Mouse (Mus musculus) heart, embryonic 12.5 days (tissue): ENCODE measurements around the gene Naa16. TPM values are rescaled to one million over a fixed set of nuclear protein-coding genes. Genes with fewer than 3 reads are reported as not detected.

ENCODE experiments used
- ATAC-seq: fragments of 200-750 bp; cut with Nextera tagmentation; 2 replicates; pipeline ENCODE4 v1.8.0; 2017; ENCODE audit warnings: moderate TSS enrichment, moderate library complexity; ENCODE audit not compliant: insufficient number of reproducible peaks, low FRiP score
- H3K27ac ChIP-seq: fragments of 300-500 bp; sonication (generic); 2 replicates; pipeline ENCODE4 v1.5.1; 2016; ENCODE audit warnings: mild to moderate bottlenecking, moderate library complexity; ENCODE audit not compliant: poor library complexity, severe bottlenecking
- H3K27me3 ChIP-seq: fragments of 300-500 bp; sonication (generic); replicated peaks from 2 replicates; pipeline ENCODE4 v1.6.1; 2016; ENCODE audit warnings: mild to moderate bottlenecking, moderate library complexity
- H3K36me3 ChIP-seq: fragments of 300-500 bp; sonication (generic); 2 replicates; pipeline ENCODE4 v1.6.1; 2016; ENCODE audit warnings: mild to moderate bottlenecking, moderate library complexity
- H3K4me1 ChIP-seq: fragments of 300-500 bp; sonication (generic); replicated peaks from 2 replicates; pipeline ENCODE4 v1.6.1; 2016; ENCODE audit warnings: mild to moderate bottlenecking
- H3K4me2 ChIP-seq: fragments of 300-500 bp; sonication (generic); 2 replicates; pipeline ENCODE4 v1.6.1; 2016; ENCODE audit warnings: mild to moderate bottlenecking, moderate library complexity
- H3K4me3 ChIP-seq: fragments of 300-500 bp; sonication (generic); 2 replicates; pipeline ENCODE4 v1.5.1; 2016; ENCODE audit warnings: mild to moderate bottlenecking
- H3K9ac ChIP-seq: fragments of 300-500 bp; sonication (generic); 2 replicates; pipeline ENCODE4 v1.6.1; 2016; ENCODE audit warnings: mild to moderate bottlenecking, moderate library complexity
- H3K9me3 ChIP-seq: fragments of 300-500 bp; sonication (generic); replicated peaks from 2 replicates; pipeline ENCODE4 v1.6.1; 2016; ENCODE audit warnings: mild to moderate bottlenecking, moderate library complexity
- WGBS: fragments of 180-500 bp; shearing (Covaris S2); methylation state at CpG from one replicate; pipeline ENCODE4 v1.1.7; 2016; 5-methylcytosine and 5-hydroxymethylcytosine counted together
- polyA plus RNA-seq: library from polyadenylated mRNA; unstranded; fragments of >200 nt; fragmentation: Nextera tagmentation; extraction: Ambion mirVana; gene quantifications from 2 replicates; pipeline ENCODE4 v1.2.1, GENCODE M21; 2016

Naa16 gene
- polyA plus RNA-seq, 1 experiment from 2014 or later = 23.1 TPM

DNA sequence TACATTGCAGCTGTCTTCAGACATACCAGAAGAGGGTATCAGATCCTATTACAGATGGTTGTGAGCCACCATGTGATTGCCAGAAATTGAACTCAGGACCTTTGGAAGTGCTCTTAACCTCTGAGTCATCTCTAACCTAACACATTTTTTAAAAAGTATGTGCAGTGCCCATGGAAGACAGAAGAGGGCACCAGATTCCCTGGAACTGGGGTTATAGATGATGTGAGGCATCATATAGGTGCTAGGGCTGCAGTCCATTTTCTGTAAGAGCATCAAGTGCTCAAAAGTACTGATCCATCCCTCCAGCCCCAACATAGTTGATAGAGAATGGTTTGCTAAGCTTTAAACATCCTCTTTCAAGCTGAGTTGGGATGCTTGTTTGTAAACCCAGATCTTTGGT lies 4.0 kb upstream of the Naa16 start:
- Histone ChIP-seq H3K27ac (no peak overlapping the region), H3K4me2 (no peak overlapping the region), H3K36me3 (peaks cover under 1% of the 10 kb centered on the region; the same call in 1 of the 2 replicates), H3K27me3 (no peaks in the 10 kb centered on the region), H3K9ac (no peak overlapping the region), H3K4me3 (no peak overlapping the region), H3K4me1 (no peaks in the 10 kb centered on the region; the same call in 1 of the 2 replicates), H3K9me3 (no peaks in the 10 kb centered on the region)
- ATAC-seq = no peak

DNA sequence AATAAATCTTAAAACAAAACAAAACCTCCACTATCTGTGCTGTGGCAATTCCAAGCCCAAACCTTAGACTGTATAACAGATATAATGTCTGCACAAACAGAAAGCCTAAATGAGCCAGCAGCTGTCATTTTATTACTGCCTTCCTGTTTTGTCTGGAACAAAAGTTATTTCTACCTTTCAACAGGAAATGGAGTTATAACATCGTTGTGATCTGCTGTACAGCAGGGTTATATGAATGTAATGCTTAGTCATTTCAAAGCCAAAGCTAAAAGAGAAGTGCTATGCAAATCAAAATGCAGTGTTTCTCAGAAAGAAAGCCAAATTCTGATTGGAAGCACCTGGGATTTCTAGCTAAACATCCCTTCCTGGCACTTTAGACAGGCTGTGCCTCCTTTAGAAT lies 2.7 kb upstream of the Naa16 start:
- Histone ChIP-seq H3K4me3 (no peak overlapping the region), H3K4me2 (no peak overlapping the region), H3K9me3 (no peaks in the 10 kb centered on the region), H3K36me3 (no peaks in the 10 kb centered on the region), H3K27ac (no peak overlapping the region), H3K4me1 (peaks cover 6% of the 10 kb centered on the region), H3K9ac (no peak overlapping the region), H3K27me3 (no peaks in the 10 kb centered on the region)
- ATAC-seq = no peak
- 60% methylated on average over 1 of the region's 1 CpGs for WGBS

DNA sequence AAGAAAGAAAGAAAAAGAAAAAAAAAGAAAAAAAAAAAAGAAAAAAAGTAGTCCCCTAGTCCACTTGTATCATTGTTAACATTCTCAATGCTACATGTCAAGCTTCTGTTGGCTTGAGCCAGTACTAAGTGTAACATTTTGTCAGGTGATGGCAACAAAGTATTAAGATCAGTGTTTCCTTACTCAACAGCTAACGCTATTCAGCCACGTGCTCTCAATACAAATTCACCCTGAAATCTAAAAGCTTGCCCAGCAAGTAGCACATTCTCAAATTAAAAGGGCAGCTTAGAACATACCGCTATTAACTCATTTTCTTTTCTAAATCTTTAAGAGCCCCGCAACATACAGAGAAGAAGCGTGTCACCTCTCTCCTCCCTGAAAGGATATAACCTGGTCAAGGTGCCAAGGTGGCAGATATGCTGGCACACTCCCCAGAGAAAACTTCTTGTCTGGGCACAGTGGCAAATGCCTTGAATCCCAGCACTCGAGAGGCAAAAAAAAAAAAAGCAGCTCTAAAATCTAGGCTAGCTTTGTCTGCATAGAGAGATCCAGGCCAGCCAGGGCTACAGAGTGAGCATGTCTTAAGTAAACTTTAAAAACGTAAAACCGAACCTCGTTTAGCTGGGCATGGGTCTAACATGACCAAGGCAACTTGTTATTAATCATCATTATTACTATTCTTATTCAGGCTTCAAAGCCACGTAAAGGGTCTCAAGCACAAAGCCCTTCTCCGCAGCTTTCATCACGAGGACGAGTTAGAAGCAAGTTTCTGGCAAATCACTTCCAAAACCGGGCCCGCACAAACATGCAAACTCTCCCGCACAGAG lies 927 bp downstream of the Naa16 start:
- peak overlapping the region; percentile 83 for H3K4me2 ChIP-seq
- peak overlapping the region; percentile 98 for H3K27ac ChIP-seq
- no peak for ATAC-seq
- peak overlapping the region; percentile 78 for H3K9ac ChIP-seq
- no peaks in the 10 kb centered on the region for H3K27me3 ChIP-seq
- WGBS = 2% methylated on average over 16 of the region's 16 CpGs
- H3K36me3 ChIP-seq = peaks cover 4% of the 10 kb centered on the region
- H3K9me3 ChIP-seq = no peaks in the 10 kb centered on the region
- peak overlapping the region; percentile 66 for H3K4me3 ChIP-seq
- H3K4me1 ChIP-seq = peaks cover 6% of the 10 kb centered on the region

DNA sequence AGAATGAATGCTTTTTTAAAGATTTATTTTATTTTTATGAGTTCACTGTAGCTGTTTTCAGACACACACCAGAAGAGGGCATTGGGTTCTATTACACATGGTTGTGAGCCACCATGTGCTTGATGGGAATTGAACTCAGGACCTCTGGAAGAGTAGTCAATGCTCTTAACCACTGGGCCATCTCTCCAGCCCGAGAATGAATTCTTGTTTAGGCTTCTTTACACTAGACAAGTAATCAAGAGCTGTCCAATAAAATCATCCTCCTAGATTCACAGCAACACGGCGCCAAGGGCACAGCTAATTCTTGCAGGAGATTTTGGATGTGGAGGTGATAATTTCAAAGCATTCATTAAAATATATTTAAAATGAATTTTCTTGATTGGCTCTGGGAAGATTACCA lies 2.3 kb downstream of the Naa16 start:
- no peak overlapping the region for H3K4me2 ChIP-seq
- 87% methylated on average over 3 of the region's 3 CpGs for WGBS
- H3K4me1 ChIP-seq = peaks cover 6% of the 10 kb centered on the region
- no peak for ATAC-seq
- H3K4me3 ChIP-seq = no peak overlapping the region
- no peaks in the 10 kb centered on the region for H3K9me3 ChIP-seq
- H3K27ac ChIP-seq = no peak overlapping the region
- no peaks in the 10 kb centered on the region for H3K27me3 ChIP-seq
- peaks cover 4% of the 10 kb centered on the region for H3K36me3 ChIP-seq
- H3K9ac ChIP-seq = no peak overlapping the region

DNA sequence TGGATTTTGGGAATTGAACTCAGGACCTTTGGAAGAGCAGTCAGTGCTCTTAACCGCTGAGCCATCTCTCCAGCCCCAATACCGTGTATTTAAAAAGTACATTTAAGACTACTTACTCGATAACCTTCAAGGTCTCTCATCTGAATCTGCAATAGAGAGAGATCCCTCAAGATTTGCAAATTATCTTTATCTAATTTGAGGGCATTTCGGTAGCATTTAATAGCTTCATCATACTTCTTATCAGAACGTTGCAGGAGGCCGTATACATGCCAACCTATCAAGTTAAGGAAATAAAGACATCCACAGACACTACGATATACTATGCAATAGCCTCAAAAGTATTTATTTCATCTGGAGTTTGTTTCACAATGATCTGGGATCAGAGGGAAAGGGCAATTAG lies 7.5 kb downstream of the Naa16 start:
- Histone ChIP-seq H3K4me1 (no peaks in the 10 kb centered on the region), H3K9ac (no peak overlapping the region), H3K27ac (no peak overlapping the region), H3K4me3 (no peak overlapping the region), H3K27me3 (no peaks in the 10 kb centered on the region), H3K36me3 (peaks cover 17% of the 10 kb centered on the region), H3K9me3 (no peaks in the 10 kb centered on the region), H3K4me2 (no peak overlapping the region)
- WGBS = 92% methylated on average over 7 of the region's 7 CpGs
- no peak for ATAC-seq

DNA sequence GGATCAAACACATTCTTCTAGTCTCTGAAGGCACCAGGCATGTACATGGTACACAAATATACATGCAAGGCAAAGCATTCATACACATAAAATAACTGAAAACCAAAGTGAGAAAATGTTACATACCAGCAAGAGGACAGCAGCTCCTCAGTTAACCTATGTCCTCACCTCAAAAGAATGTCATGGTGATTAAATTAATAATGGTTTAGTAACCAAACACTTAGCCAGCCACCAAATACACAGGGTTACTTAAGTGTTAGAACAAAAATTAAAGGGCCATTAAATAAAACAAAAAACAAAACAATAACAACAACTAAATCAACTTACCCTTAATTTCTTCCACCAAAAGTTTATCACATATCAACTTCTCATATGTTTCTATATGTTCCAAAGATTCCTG lies 13.5 kb downstream of the Naa16 start:
- H3K36me3 ChIP-seq = peaks cover 29% of the 10 kb centered on the region
- H3K4me2 ChIP-seq = no peak overlapping the region
- H3K27ac ChIP-seq = no peak overlapping the region
- H3K4me3 ChIP-seq = no peak overlapping the region
- no peaks in the 10 kb centered on the region for H3K4me1 ChIP-seq
- H3K27me3 ChIP-seq = no peaks in the 10 kb centered on the region
- no peaks in the 10 kb centered on the region for H3K9me3 ChIP-seq
- no peak for ATAC-seq
- H3K9ac ChIP-seq = no peak overlapping the region

DNA sequence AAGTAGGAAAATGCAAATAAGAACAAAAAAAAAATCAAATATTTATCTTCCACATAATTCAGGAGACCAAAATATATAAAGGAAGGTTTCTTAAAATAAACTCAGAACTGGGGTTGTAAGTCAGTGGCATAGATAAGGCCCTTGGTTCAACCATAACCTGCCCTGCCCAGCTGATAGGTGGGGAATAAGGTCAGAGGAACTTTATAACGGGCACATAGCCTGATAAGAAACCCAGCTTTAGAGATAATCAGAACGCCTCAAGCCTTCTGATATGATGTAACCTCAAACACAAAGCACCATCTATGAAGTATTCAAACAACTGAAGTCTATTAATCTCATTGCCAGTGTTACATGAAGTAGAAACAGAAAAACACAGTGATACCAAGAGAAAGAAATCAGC lies 32.5 kb downstream of the Naa16 start:
- 24% methylated on average over 2 of the region's 2 CpGs for WGBS
- ATAC-seq = no peak
- H3K27ac ChIP-seq = no peak overlapping the region
- no peaks in the 10 kb centered on the region for H3K9me3 ChIP-seq
- peaks cover 48% of the 10 kb centered on the region for H3K36me3 ChIP-seq
- H3K27me3 ChIP-seq = no peaks in the 10 kb centered on the region
- no peaks in the 10 kb centered on the region for H3K4me1 ChIP-seq
- H3K4me2 ChIP-seq = no peak overlapping the region
- no peak overlapping the region for H3K9ac ChIP-seq
- no peak overlapping the region for H3K4me3 ChIP-seq

DNA sequence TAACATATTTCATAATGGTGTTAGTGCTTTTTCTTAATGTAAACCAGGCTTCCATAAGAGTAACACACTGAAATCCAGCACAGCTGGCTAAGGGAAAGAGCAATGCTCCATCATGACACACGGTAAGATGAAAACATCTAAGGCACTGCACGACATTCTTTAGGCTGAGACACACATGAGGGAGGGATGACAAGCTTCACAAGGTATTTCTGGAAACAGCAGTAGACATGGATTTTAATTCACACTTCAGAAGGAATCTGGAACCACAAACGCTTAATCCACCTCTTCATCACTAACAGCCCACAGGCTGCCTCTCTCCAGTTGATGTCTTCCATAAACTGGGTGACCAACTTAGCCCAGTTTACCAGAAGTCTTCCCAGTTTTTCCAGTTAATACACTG lies 44.2 kb downstream of the Naa16 start:
- WGBS = 61% methylated on average over 3 of the region's 3 CpGs
- H3K27ac ChIP-seq = no peak overlapping the region
- ATAC-seq = no peak

DNA sequence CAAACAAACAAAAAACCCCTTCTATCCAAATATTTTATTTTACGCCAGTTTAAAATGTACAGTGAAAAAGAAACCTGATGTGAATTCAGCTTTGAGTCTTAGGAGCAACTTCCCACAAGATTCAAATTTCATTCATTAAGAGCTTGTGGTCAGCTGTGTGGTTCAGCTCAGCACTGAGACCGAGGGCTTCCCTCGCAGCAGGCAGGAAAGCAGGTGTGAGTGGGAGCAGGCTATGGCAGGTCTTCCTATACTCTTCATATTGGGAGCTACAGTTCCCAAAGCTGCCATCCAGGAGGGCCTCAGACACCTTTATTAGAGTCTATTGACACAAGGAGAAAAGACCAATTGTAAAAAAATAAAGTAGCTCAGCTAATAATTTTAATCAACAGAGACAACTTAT lies 55.0 kb downstream of the Naa16 start:
- peaks cover 16% of the 10 kb centered on the region for H3K4me1 ChIP-seq
- no peaks in the 10 kb centered on the region for H3K27me3 ChIP-seq
- peaks cover 46% of the 10 kb centered on the region for H3K36me3 ChIP-seq
- no peak overlapping the region for H3K9ac ChIP-seq
- no peak overlapping the region for H3K4me2 ChIP-seq
- ATAC-seq = no peak
- H3K4me3 ChIP-seq = no peak overlapping the region
- no peak overlapping the region for H3K27ac ChIP-seq
- 88% methylated on average over 3 of the region's 3 CpGs for WGBS
- no peaks in the 10 kb centered on the region for H3K9me3 ChIP-seq

More for the DNA sequence above, 44.2 kb downstream of the Naa16 start:
- H3K4me2 ChIP-seq = no peak overlapping the region
- H3K27me3 ChIP-seq = no peaks in the 10 kb centered on the region
- no peaks in the 10 kb centered on the region; the same call in 1 of the 2 replicates for H3K9me3 ChIP-seq
- H3K4me3 ChIP-seq = no peak overlapping the region
- peaks cover 47% of the 10 kb centered on the region for H3K36me3 ChIP-seq
- no peaks in the 10 kb centered on the region for H3K4me1 ChIP-seq
- H3K9ac ChIP-seq = no peak overlapping the region

DNA sequence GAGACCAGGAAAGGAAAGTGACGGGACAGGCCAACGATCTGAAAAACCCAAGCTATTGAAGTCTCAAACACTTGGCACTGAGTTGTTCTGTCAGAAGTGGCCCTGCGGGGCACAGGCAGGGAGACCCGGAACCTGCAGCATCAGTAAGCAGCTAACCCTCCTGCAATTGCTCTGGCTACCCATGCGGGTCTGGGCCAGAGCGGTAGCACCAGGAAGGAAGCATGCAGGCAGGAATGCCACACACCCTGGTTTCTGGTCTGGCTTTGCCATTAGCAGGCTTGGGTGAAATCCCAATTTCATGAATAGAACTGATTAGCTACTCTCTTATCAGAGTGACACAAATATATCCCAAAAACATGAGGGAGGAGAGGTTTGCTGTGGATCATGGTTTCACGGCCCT lies 58.6 kb downstream of the Naa16 start:
- no peak overlapping the region for H3K4me3 ChIP-seq
- peaks cover 29% of the 10 kb centered on the region for H3K36me3 ChIP-seq
- peak overlapping the region; percentile 2; the same call in 1 of the 2 replicates for H3K27ac ChIP-seq
- no peaks in the 10 kb centered on the region for H3K9me3 ChIP-seq
- H3K27me3 ChIP-seq = no peaks in the 10 kb centered on the region
- H3K9ac ChIP-seq = 0 out of 2 replicates have a peak overlapping the region, but pooled peaks have one; percentile 22
- 46% methylated on average over 7 of the region's 7 CpGs for WGBS
- H3K4me2 ChIP-seq = peak overlapping the region; percentile 53; the same call in 1 of the 2 replicates
- H3K4me1 ChIP-seq = peaks cover 16% of the 10 kb centered on the region
- peak; percentile 20; the same call in 1 of the 2 replicates for ATAC-seq

DNA sequence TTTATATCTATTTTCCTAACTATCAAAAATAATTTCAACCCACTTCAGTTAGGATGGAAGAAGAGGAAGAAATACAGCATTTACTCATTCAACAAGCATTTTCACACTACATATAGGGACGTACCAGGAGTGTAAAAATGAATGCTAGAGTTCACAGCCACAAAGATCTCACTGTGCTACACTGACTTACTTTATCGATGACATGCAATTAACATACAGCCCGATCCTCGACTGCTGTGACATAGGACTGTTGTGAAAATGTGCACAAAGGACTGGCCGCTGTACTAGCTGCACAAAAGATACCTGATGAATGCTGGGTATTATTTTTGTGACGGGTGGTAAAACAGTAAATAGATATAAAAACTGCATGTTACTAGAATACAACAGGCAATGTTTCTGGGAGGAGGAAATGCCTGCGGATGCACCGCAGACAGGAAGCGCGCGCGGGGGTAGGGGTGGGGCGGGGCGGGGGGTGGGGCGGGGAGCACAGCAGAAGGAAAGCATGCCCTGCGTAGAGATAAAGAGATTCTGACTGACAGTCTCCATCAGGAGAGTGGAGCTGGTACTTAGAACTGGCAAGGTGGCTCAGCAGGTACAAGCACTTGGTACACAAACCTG lies 59.5 kb downstream of the Naa16 start:
- peaks cover 22% of the 10 kb centered on the region for H3K36me3 ChIP-seq
- 34% methylated on average over 16 of the region's 16 CpGs for WGBS
- H3K9me3 ChIP-seq = no peaks in the 10 kb centered on the region
- peak; percentile 64; the same call in 1 of the 2 replicates for ATAC-seq
- H3K4me2 ChIP-seq = peak overlapping the region; percentile 53
- H3K4me3 ChIP-seq = peak overlapping the region; percentile 2
- peaks cover 16% of the 10 kb centered on the region for H3K4me1 ChIP-seq
- H3K9ac ChIP-seq = no peak overlapping the region
- H3K27ac ChIP-seq = no peak overlapping the region
- no peaks in the 10 kb centered on the region for H3K27me3 ChIP-seq
